Mouse (Mus musculus) mature B cell (primary cell): Measurements from ENCODE around the gene Exph5.

ENCODE experiments used
- in situ Hi-C: fragments of 300-500 bp; cut with MboI; formaldehyde crosslinking; loops from 2 replicates; pipeline ENCODE4 v1.14.3; 2019

The Exph5 gene

DNA sequence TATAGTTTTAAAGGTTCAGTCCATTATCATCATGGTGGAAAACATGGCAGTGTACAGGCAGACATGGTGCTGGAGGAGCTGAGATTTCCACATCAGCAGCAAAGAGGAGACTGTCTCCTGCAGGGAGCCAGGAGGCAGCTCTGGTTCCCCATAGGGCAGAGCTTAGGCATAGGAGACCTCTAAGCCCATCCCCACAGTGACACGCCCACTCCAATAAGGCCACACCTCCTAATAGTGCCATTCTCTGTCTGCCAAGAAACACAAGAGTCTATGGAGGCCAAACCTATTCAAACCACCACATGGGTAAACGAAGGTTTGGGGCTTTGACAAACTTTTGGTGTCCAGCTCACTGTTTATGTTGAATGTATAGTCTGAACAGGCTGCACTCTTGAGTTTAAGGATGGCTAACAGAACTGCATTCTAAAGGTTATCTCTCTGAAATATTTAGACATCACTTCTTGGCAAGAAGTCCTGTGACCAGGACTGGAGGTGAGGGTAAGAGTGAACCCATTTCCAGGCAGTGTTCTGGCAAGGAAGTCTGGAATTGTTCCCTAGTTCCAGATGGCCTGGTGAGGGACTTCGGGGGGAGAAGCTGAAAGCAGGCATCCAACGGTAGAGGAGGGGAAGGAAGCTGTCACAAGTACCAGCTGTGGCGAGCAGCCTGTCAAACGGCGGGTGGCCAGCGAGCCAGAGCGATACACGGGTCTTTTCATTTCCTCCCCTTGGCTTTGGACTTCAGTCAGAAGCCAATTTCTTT, 19.6 kb downstream of the Exph5 start:
- in situ Hi-C loops, result no loop called here

- in situ Hi-C loops, result no loop called here
These were observed 20.2 kb downstream of the Exph5 start for GRCm38 (mm10) chr9:53321683-53322082.

- in situ Hi-C loops, result no loop called here
These were observed 22.2 kb downstream of the Exph5 start for GRCm38 (mm10) chr9:53323419-53324251.

- in situ Hi-C loops, result no loop called here
These were observed 24.1 kb downstream of the Exph5 start for GRCm38 (mm10) chr9:53325363-53326090.

DNA sequence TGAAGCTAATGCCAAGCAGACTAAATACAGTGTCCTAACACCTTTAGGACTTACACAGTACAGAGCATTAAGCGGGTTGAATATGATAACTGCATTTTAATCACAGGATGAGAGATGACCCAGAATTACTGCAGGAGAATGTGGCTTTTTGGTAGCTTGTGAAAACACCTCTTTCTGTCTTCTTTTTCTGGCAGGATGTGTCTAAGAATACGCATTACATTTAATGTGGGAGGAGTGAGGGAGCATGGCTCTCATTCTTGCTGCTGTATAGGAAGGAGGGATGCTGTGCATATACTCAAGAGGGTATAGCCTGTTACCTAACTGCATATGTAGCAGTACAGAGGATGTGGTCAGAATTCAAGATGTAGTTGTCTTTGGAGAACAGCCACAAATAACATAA, 26.7 kb downstream of the Exph5 start:
- in situ Hi-C loops, result no loop called here

GRCm38 (mm10) chr9:53329301-53330206, 28.1 kb downstream of the Exph5 start:
- in situ Hi-C loops, result no loop called here

GRCm38 (mm10) chr9:53330247-53330646, 28.8 kb downstream of the Exph5 start:
- in situ Hi-C loops, result no loop called here

GRCm38 (mm10) chr9:53333436-53333835, 32.0 kb downstream of the Exph5 start:
- in situ Hi-C loops, result no loop called here

DNA sequence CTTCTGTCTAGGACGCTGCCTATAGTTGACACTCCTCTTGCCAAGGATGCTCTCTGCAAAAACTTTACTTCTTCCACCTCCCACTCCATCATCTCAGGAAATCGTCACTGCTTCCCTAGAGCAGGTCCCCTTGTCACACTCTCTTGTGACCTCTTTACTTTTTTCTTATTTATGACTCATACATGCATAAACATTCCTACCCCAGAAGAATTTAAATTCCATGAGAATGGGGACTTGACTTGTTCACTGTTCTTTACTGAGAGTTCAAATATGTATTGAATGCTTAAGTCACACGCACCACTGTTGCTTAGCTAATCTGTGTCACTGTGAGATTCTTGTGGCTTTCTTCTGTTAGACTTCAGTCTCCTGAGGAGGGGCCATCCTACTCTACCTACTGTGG, 33.7 kb downstream of the Exph5 start:
- in situ Hi-C loops, result no loop called here

DNA sequence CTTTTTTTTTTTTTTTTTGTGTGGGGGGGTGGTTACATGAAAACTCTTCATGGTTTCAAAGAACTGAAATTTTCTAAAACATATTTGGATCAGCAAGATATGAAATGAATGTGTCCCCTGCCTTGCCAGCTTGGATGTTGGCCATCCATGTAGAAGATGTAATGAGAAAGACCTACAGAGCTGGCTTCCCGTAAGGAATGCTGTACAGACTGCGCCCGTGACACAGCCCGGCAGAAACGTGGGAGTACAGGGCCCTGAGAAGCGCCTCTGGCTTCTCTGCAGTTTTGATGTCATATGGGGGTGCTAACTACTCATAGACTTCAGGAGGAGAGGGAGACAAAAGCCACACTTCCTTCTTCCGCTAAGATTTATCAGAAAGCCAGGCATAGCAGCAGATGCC, 38.1 kb downstream of the Exph5 start:
- in situ Hi-C loops, result no loop called here

GRCm38 (mm10) chr9:53340328-53340916, 39.0 kb downstream of the Exph5 start:
- in situ Hi-C loops, result no loop called here

DNA sequence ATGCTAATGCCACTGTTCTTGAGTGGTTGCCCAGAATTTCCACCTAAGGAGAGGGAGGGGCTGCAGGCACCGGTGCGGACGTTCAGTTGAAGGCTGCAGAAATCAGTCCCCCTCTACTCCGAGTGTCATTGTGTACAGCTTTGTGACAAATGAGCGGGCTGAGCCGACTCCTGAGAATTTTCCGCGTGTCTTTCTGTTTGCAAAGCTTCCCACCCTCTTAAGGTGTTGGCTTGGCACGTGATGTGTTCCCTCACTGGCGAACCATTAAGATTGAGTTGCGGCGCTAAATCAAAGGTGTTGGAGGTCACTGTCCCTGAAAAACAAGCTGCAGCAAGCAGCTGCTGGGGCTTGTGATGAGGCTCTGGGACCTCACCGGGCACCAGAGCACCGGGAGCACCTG, 39.5 kb downstream of the Exph5 start:
- in situ Hi-C loops, result no loop called here

GRCm38 (mm10) chr9:53341981-53342380, 40.5 kb downstream of the Exph5 start:
- in situ Hi-C loops, result no loop called here

GRCm38 (mm10) chr9:53344646-53345432, 43.4 kb downstream of the Exph5 start:
- in situ Hi-C loops, result no loop called here

- in situ Hi-C loops, result no loop called here
These were observed 44.3 kb downstream of the Exph5 start for GRCm38 (mm10) chr9:53345728-53346127.

GRCm38 (mm10) chr9:53346402-53346801, 44.9 kb downstream of the Exph5 start:
- in situ Hi-C loops, result no loop called here

DNA sequence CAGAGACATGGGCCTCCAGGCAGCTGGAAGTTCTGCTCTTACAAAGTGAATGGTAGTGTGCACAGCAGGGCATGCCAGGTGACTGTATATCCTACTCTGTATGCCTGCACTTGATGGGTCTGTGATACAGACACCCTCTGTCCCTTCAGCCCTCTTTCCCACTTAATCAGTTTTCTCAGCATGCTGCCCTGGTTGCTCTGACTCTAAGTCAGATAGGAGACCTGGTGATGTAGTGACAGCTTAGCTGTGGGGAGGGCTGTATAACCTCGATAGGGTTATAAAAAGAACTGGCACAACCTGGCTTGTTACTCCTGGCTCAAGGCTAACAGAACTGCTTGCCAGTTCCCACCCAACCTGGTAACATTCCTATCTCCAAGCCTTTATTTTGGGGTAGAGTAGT, 47.7 kb downstream of the Exph5 start:
- in situ Hi-C loops, result no loop called here

GRCm38 (mm10) chr9:53350331-53350730, 48.9 kb downstream of the Exph5 start:
- in situ Hi-C loops, result no loop called here

GRCm38 (mm10) chr9:53351899-53352298, 50.4 kb downstream of the Exph5 start:
- in situ Hi-C loops, result no loop called here

DNA sequence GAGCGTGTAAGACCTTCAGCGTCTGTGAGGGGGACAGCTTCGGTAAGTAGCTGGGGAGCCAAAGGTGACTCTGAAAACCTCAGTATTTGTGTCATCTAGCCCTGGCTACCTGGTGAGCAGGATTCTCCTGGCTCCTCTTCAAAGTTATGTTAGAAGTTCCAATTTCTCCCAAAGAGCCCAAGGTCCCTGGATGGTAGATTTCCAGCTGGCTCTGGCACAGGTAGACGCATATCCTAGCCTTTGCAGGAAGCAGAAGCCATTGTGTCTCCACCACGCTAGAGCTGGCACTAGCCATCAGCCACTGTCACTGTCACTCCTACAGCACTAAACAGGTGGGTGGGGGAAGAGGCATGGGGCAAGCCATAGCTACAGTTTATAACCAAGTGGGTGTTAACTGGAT, 51.7 kb downstream of the Exph5 start:
- in situ Hi-C loops, result no loop called here
